Mouse (Mus musculus) kidney, embryonic 16.5 days (tissue): ENCODE data around the gene Meltf. TPM values are rescaled to one million over a fixed set of nuclear protein-coding genes. Genes with fewer than 3 reads are reported as not detected.
"Not testable (repeated sequence)": the region's sequence is repeated elsewhere in the genome, so short reads cannot be mapped to it uniquely, and the experiment has no call there.

Experiments
- ATAC-seq: fragments of 200-750 bp; cut with Nextera tagmentation; 2 replicates; pipeline ENCODE4 v1.8.0; 2017; ENCODE audit warnings: moderate TSS enrichment; ENCODE audit not compliant: low FRiP score, low TSS enrichment
- H3K27ac ChIP-seq: fragments of 300-500 bp; sonication (generic); 2 replicates; pipeline ENCODE4 v1.5.1; 2014; ENCODE audit warnings: low read length
- H3K27me3 ChIP-seq: fragments of 300-500 bp; sonication (generic); 2 replicates; pipeline ENCODE4 v1.6.1; 2014; ENCODE audit warnings: low read length, control low read depth, mixed read lengths; ENCODE audit not compliant: insufficient read depth
- H3K36me3 ChIP-seq: fragments of 300-500 bp; sonication (generic); 2 replicates; pipeline ENCODE4 v1.6.1; 2014; ENCODE audit warnings: low read length, control low read depth, mixed read lengths; ENCODE audit not compliant: insufficient read depth
- H3K4me1 ChIP-seq: fragments of 300-500 bp; sonication (generic); 2 replicates; pipeline ENCODE4 v1.6.1; 2014; ENCODE audit warnings: low read length, control low read depth, mixed read lengths; ENCODE audit not compliant: insufficient read depth
- H3K4me2 ChIP-seq: fragments of 300-500 bp; sonication (generic); replicated peaks from 2 replicates; pipeline ENCODE4 v1.6.1; 2014; ENCODE audit warnings: low read depth, low read length
- H3K4me3 ChIP-seq: fragments of 300-500 bp; sonication (generic); 2 replicates; pipeline ENCODE4 v1.5.1; 2014; ENCODE audit warnings: mild to moderate bottlenecking, low read length
- H3K9ac ChIP-seq: fragments of 300-500 bp; sonication (generic); replicated peaks from 2 replicates; pipeline ENCODE4 v1.6.1; 2014; ENCODE audit warnings: low read length
- H3K9me3 ChIP-seq: fragments of 300-500 bp; sonication (generic); 2 replicates; pipeline ENCODE4 v1.6.1; 2016; ENCODE audit warnings: low read length, control low read depth
- WGBS: fragments of 180-500 bp; shearing (Covaris S2); extraction: QIAGEN DNeasy Blood & Tissue Kit; methylation state at CpG from one replicate; pipeline ENCODE4 v1.1.7; 2014; 5-methylcytosine and 5-hydroxymethylcytosine counted together
- polyA plus RNA-seq: library from polyadenylated mRNA; unstranded; fragments of >200 nt; fragmentation: Nextera tagmentation; extraction: Ambion mirVana; gene quantifications from 2 replicates; pipeline ENCODE4 v1.2.1, GENCODE M21; 2015

Gene Meltf
- polyA plus RNA-seq, 1 experiment from 2014 or later, result 0.66 TPM

- Histone ChIP-seq H3K4me1 (peaks cover 1% of the 10 kb centered on the region; the same call in 1 of the 2 replicates), H3K27me3 (peaks cover 11% of the 10 kb centered on the region), H3K9me3 (no peaks in the 10 kb centered on the region; the same call in 1 of the 2 replicates), H3K36me3 (0 out of 2 replicates have a peak, but pooled peaks cover 6% of the 10 kb centered on the region), H3K4me3 (no peak overlapping the region), H3K4me2 (no peak overlapping the region), H3K9ac (no peak overlapping the region), H3K27ac (no peak overlapping the region)
- WGBS, result 58% methylated on average over 2 of the region's 2 CpGs
- no peak for ATAC-seq
These were observed 62.0 kb downstream of the Meltf start for GRCm38 (mm10) chr16:31940586-31940985.

GRCm38 (mm10) chr16:31943980-31944379 lies 65.4 kb downstream of the Meltf start:
- H3K27me3 ChIP-seq, result no peaks in the 10 kb centered on the region
- peaks cover 13% of the 10 kb centered on the region for H3K4me1 ChIP-seq
- 0 out of 2 replicates have a peak, but pooled peaks have one; percentile 19 for ATAC-seq
- 3% methylated on average over 10 of the region's 10 CpGs for WGBS
- H3K4me3 ChIP-seq, result no peak overlapping the region
- 0 out of 2 replicates have a peak, but pooled peaks cover 6% of the 10 kb centered on the region for H3K36me3 ChIP-seq
- no peak overlapping the region for H3K4me2 ChIP-seq
- H3K9me3 ChIP-seq, result no peaks in the 10 kb centered on the region
- no peak overlapping the region for H3K27ac ChIP-seq
- H3K9ac ChIP-seq, result 0 out of 2 replicates have a peak overlapping the region, but pooled peaks have one; percentile 9

- H3K4me3 ChIP-seq, result no peak overlapping the region
- H3K4me1 ChIP-seq, result peaks cover 20% of the 10 kb centered on the region
- H3K9ac ChIP-seq, result no peak overlapping the region
- H3K27me3 ChIP-seq, result no peaks in the 10 kb centered on the region
- ATAC-seq, result no peak
- H3K36me3 ChIP-seq, result 0 out of 2 replicates have a peak, but pooled peaks cover 6% of the 10 kb centered on the region
- H3K9me3 ChIP-seq, result no peaks in the 10 kb centered on the region
- WGBS, result 90% methylated on average over 12 of the region's 12 CpGs
- no peak overlapping the region for H3K27ac ChIP-seq
- H3K4me2 ChIP-seq, result no peak overlapping the region
These were observed 66.2 kb downstream of the Meltf start for GRCm38 (mm10) chr16:31944698-31945255.

- WGBS, result 83% methylated on average over 6 of the region's 6 CpGs
- Histone ChIP-seq H3K4me2 (no peak overlapping the region), H3K27me3 (no peaks in the 10 kb centered on the region)
These were observed 66.8 kb downstream of the Meltf start for GRCm38 (mm10) chr16:31945372-31945771.

GRCm38 (mm10) chr16:31945986-31946385 lies 67.4 kb downstream of the Meltf start:
- peaks cover 20% of the 10 kb centered on the region for H3K4me1 ChIP-seq
- ATAC-seq, H3K36me3 ChIP-seq, H3K27me3 ChIP-seq, H3K4me3 ChIP-seq, H3K9me3 ChIP-seq, H3K9ac ChIP-seq, H3K4me2 ChIP-seq, H3K27ac ChIP-seq: not testable (repeated sequence)
- 88% methylated on average over 6 of the region's 6 CpGs for WGBS

More at GRCm38 (mm10) chr16:31945372-31945771, 66.8 kb downstream of the Meltf start:
- H3K4me3 ChIP-seq, result no peak overlapping the region
- H3K9ac ChIP-seq, result no peak overlapping the region
- H3K27ac ChIP-seq, result no peak overlapping the region
- 0 out of 2 replicates have a peak, but pooled peaks cover 6% of the 10 kb centered on the region for H3K36me3 ChIP-seq
- no peaks in the 10 kb centered on the region for H3K9me3 ChIP-seq
- ATAC-seq, result no peak
- H3K4me1 ChIP-seq, result peaks cover 20% of the 10 kb centered on the region

- H3K27ac ChIP-seq, result peak overlapping the region; percentile 89
- no peak for ATAC-seq
- 22% methylated on average over 8 of the region's 8 CpGs for WGBS
These were observed 68.7 kb downstream of the Meltf start for GRCm38 (mm10) chr16:31947333-31947732.

GRCm38 (mm10) chr16:31947901-31948316 lies 69.3 kb downstream of the Meltf start:
- no peaks in the 10 kb centered on the region for H3K27me3 ChIP-seq
- peak overlapping the region; percentile 81 for H3K4me3 ChIP-seq
- peak; percentile 70 for ATAC-seq
- H3K27ac ChIP-seq, result peak overlapping the region; percentile 89
- H3K9me3 ChIP-seq, result no peaks in the 10 kb centered on the region
- under 1% methylated on average over 38 of the region's 38 CpGs for WGBS
- peaks cover 20% of the 10 kb centered on the region for H3K4me1 ChIP-seq
- H3K4me2 ChIP-seq, result peak overlapping the region; percentile 80
- H3K36me3 ChIP-seq, result peaks cover 13% of the 10 kb centered on the region; the same call in 1 of the 2 replicates
- peak overlapping the region; percentile 89 for H3K9ac ChIP-seq

More at GRCm38 (mm10) chr16:31947333-31947732, 68.7 kb downstream of the Meltf start:
- H3K9me3 ChIP-seq, result no peaks in the 10 kb centered on the region
- peak overlapping the region; percentile 80 for H3K4me2 ChIP-seq
- peak overlapping the region; percentile 81 for H3K4me3 ChIP-seq
- H3K27me3 ChIP-seq, result no peaks in the 10 kb centered on the region
- H3K4me1 ChIP-seq, result peaks cover 20% of the 10 kb centered on the region
- H3K9ac ChIP-seq, result peak overlapping the region; percentile 89
- H3K36me3 ChIP-seq, result peaks cover 13% of the 10 kb centered on the region; the same call in 1 of the 2 replicates

GRCm38 (mm10) chr16:31948345-31948774 lies 69.8 kb downstream of the Meltf start, which contains the start of the genes 0610012G03Rik and Ncbp2:
0610012G03Rik (minus strand) TSS chr16:31948494.
Ncbp2 (plus strand) TSS chr16:31948513.
- WGBS, result under 1% methylated on average over 53 of the region's 55 CpGs
- no peaks in the 10 kb centered on the region for H3K9me3 ChIP-seq
- H3K27me3 ChIP-seq, result no peaks in the 10 kb centered on the region
- H3K4me1 ChIP-seq, result peaks cover 20% of the 10 kb centered on the region
- peak within 1 kb of the TSS; percentile 89 for H3K9ac ChIP-seq
- H3K4me3 ChIP-seq, result peak within 1 kb of the TSS; percentile 81
- H3K36me3 ChIP-seq, result peaks cover 13% of the 10 kb centered on the region; the same call in 1 of the 2 replicates
- H3K27ac ChIP-seq, result peak within 1 kb of the TSS; percentile 89
- peak; percentile 92 for ATAC-seq
- H3K4me2 ChIP-seq, result peak within 1 kb of the TSS; percentile 80
